Mouse (Mus musculus): ENCODE measurements around the gene Uchl3.

Uchl3 gene

GRCm38 (mm10) chr14:101653581-101654525, at the start of gene Uchl3:
Uchl3 (plus strand) TSS chr14:101653967.
- DNase-seq (ENCODE audit: low read depth, low spot score): peak; percentile 84

- DNase-seq (ENCODE audit: low read depth, low spot score): no peak
Measured at GRCm38 (mm10) chr14:101605843-101606242, 47.9 kb upstream of the Uchl3 start.

GRCm38 (mm10) chr14:101607631-101608518, 45.9 kb upstream of the Uchl3 start:
- no peak for DNase-seq (ENCODE audit: low read depth, low spot score)

- peak; percentile 49 for DNase-seq (ENCODE audit: low read depth, low spot score)
Measured at GRCm38 (mm10) chr14:101608519-101609368, 45.0 kb upstream of the Uchl3 start, which contains the start of gene Tbc1d4. Tbc1d4 (minus strand) TSS chr14:101609191.

- DNase-seq (ENCODE audit: low read depth, low spot score): no peak
Measured at GRCm38 (mm10) chr14:101610701-101611100, 43.1 kb upstream of the Uchl3 start.

DNA sequence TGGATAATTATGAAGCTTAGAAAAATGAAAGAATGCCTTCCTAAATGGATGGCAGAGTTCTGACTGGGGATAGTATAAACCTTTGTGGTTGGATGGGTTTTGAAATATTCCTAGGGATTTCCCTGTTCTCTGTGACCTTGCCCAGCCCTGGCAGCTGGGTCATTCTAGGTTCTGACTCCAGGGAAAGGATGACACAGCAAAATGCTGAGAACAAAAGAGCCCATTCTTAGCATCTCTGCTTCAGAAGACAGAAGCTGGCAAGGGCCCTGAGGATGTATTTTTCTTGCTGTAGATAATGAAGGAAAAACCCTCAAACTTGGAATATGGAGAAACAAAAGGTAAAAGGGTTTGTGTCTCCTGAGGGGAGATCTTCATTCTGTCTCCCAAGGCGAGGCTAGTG, 40.6 kb upstream of the Uchl3 start:
- no peak for DNase-seq (ENCODE audit: low read depth, low spot score)

DNA sequence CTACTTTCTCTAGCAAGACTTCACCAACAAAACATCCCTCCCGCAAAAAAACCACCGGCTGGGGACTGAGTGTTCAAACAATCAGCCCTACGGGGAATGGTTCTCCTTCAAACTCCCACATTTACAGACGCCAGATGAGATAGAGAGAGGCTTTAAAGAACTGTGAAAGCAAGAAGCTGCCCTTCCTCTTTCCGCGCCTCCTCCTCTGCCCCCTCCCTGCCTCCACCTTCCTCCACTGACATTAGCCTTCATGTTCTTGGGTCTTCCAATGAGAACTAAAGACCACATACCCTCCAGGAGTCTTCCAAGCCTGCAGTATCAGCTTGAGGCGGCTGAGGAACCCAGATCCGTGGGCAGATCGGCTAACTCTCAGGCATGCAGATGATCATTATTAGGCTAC, 37.6 kb upstream of the Uchl3 start:
- no peak for DNase-seq (ENCODE audit: low read depth, low spot score)

DNA sequence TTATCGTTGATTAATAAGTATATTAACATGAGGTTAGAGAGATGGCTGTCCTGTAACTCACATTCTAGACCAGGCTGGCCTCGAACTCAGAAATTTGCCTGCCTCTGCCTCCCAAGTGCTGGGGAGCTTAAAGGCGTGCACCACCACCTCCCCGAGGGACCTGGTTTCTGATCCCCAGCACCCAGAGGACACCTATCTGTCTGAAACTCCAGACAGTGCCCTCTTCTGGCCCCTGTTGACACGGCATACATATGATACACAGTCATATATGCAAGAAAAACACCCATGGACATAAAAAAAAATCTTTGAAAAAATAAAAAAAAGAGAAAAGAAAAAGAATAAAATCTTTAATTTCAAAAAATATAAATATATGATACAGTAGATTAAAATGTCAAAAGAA, 36.1 kb upstream of the Uchl3 start:
- DNase-seq (ENCODE audit: low read depth, low spot score): no peak

- DNase-seq (ENCODE audit: low read depth, low spot score): no peak
Measured at GRCm38 (mm10) chr14:101630548-101630947, 23.2 kb upstream of the Uchl3 start.

GRCm38 (mm10) chr14:101635765-101636164, 18.0 kb upstream of the Uchl3 start:
- DNase-seq (ENCODE audit: low read depth, low spot score): no peak

DNA sequence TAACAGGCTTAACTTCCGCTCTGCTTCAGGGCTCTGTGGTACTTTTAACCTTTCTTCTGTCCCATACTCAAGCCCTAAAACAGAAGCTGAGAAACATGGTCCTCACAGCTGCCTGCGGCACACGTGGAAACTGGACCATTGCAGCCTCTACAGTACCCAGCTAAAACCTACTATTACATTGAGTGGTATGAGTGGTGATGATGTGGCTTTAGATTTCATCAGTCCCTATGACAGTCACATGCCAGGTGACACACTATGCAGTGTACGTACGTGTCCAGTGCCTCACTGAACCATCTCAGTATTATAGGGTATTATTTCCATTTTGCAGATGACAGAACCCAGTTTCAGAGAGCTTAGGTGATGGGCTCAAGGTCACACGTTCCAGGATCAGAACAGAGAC, 16.4 kb upstream of the Uchl3 start:
- no peak for DNase-seq (ENCODE audit: low read depth, low spot score)

DNA sequence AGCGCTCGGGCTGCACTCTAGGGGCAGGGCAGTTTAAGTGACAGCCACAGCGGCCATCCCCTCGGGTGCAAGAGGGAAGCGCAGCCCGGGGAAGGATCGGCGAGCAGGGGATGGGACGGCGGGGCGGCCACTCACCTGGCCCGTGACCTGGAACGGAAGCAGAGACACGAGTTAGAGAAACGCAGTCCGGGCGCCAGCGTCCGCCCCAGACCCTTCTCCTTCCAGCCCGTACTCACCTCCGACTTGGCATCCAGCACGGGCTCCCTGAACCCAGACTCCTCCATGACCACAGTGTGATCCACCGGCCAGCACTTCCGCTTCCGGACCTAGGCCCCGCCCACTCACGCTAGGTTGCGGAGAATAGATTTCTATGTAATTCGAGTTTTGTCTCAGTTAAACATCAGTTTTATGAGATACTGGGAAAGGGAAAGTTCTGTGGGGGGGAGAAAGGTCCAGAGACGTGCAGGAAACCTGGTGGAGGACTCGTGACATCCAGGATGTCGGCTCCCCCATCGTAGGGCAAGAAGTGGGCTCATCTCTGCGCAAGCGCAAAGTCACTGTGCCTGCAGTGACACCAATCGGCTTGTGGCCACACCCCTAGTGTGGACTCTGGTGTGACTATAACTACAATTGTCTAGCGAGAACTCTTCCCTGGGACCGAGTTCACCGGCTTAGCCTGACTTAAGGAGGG, 13.5 kb upstream of the Uchl3 start, which contains the start of gene Commd6:
TSS of gene Commd6 (minus strand) at position 534 of the 691 bp plus-strand sequence.
- DNase-seq (ENCODE audit: low read depth, low spot score): peak; percentile 82

- no peak for DNase-seq (ENCODE audit: low read depth, low spot score)
Measured at GRCm38 (mm10) chr14:101644948-101645347, 8.8 kb upstream of the Uchl3 start.

GRCm38 (mm10) chr14:101650551-101650950, 3.2 kb upstream of the Uchl3 start:
- DNase-seq (ENCODE audit: low read depth, low spot score): no peak

DNA sequence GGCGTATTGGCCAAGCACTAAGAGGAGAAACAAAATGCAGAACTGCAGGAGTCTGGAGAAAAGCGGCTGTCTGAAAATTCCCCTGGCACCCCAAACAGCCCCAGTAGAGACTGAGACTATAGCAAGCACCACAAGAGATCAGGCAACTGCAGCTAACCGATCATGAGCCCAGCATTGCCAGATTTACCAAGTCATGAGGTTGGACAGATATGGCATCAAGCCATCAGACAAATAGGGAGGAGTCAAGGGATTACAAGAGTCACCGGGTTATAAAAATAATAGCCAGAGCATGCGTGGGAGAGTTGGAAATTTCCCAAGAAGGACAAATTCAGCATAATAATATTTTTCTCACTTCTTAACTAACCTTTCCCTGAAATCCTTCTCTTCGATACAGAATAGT, 1.2 kb upstream of the Uchl3 start:
- no peak for DNase-seq (ENCODE audit: low read depth, low spot score)

GRCm38 (mm10) chr14:101654526-101654909, 751 bp downstream of the Uchl3 start:
- DNase-seq (ENCODE audit: low read depth, low spot score): no peak

GRCm38 (mm10) chr14:101656307-101656706, 2.5 kb downstream of the Uchl3 start:
- DNase-seq (ENCODE audit: low read depth, low spot score): no peak

DNA sequence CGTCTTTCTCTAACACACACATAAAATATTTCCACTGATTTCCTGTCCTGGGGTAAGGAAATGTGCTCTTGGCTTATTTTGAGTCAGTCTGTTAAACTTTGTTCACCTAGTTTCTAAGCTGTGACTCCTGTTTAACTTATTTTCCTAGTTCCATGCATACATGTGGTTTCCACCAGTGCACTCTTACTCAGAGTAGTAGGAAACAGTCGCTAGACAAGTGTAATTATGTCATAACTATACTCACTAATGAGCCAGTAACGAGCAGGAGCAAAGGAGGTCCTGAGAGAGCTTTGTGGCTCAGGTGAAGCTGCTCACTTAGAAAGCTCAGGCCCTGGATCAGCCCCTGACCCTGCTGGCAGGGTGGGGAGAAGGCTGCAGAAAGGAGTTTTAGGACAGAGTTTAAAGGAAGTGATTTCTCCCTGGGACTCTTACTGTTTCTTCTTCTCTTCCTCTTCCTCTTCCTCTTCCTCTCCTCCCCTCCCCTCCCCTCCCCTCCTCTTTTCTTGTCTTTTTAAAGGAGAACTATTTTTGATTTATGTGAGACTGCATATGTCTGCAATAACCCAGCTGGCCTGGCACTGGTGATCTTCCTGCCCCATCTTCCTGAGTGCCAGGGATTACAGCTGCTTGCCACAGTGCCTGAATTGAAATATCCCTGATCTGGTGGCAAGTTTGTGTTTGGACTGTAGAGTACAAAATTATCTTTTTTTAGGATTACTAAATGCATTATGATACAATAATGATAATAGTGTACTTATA, 8.1 kb downstream of the Uchl3 start:
- no peak for DNase-seq (ENCODE audit: low read depth, low spot score)

DNA sequence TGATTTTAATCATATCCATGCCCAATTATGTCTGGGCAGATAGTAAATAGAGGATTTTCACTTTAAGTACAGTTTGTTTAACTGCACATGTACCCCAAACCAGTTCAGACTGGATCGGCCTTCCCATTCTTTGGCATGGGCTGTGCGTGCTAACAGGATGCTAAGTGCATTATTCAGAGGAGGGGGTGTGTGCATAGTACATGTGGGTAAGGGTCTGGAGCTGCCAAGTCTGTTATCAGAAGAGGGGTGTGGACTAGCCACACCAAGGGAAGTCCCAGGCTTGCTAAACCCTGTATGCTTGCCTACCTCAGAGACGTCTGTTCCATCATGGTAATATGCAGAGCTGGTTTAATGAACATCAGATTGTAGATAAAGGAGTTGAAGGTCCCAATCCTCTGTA, 10.5 kb downstream of the Uchl3 start:
- DNase-seq (ENCODE audit: low read depth, low spot score): no peak

DNA sequence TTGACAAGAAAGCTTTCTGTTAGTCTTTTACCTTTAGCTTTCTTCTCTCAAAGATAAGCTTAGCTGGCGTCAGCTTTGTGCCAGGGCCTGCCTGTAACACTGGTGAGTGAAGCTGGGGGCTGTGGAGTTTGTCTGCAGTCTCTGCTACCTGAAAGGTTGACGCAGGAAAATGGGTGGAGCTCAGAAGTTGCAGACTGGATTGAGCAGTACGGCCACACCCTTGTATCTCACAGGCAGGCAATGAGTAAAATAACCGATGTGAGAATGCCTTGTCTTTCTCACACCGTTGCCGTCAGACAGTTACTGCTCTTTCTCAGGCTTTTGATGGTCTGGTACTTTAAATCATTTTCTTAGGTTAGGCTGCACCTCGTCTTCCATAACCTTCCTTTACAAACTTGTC, 12.3 kb downstream of the Uchl3 start:
- no peak for DNase-seq (ENCODE audit: low read depth, low spot score)
